Comparison of ENCODE assay signal across 18 mouse cellular contexts in the genomic region with DNA sequence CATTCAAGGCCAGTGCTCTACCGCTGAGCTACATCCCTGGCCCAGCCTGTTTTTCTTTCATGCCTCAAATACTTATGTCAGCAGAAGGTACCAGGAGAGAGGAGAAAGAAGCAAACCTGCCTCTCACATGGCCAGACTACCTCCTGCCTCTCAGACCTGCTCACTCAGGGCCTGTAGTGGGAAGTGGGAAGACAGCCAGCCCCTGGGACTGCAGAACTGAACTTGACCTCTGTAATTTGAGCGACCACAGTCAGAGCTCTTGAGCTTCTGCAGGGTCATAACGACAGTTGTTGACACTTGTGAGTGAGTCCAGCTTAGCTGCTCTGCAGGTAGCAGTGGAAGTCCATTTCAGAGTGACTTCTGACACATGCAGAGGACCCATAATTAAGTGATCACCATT. TPM values are rescaled to one million over a fixed set of nuclear protein-coding genes. Genes with fewer than 3 reads are reported as not detected.
DNase-seq lines count a peak whose midpoint lies in the region; ATAC-seq lines count a peak whose summit lies in the region.
"Had no signal": no experiment of that assay in that cellular context is flagged by ENCODE, and none has a peak within 500 bp of the region (broad histone marks: within the 10 kb centered on the region; RNA-seq: fewer than 3 reads in every experiment).

No protein-coding gene starts in this region.

- no peak overlapping the region for H3K9ac ChIP-seq in kidney, embryonic 15.5 days
- no peak overlapping the region for H3K9ac ChIP-seq in kidney, embryonic 16.5 days (replicated peaks; ENCODE audit: low read length)
- no peak overlapping the region for H3K9ac ChIP-seq in midbrain, embryonic 14.5 days (replicated peaks; ENCODE audit: low read length)
- H3K9ac ChIP-seq: embryonic facial prominence, embryonic 13.5 days; forebrain, embryonic 13.5 days; limb, embryonic 15.5 days had no signal

- H3K4me2 ChIP-seq in kidney, embryonic 15.5 days = no peak overlapping the region
- no peak overlapping the region for H3K4me2 ChIP-seq in kidney, embryonic 16.5 days (replicated peaks; ENCODE audit: low read depth, low read length)
- no peak overlapping the region for H3K4me2 ChIP-seq in midbrain, embryonic 14.5 days (ENCODE audit: low read length)
- H3K4me2 ChIP-seq: embryonic facial prominence, embryonic 13.5 days; forebrain, embryonic 13.5 days; limb, embryonic 15.5 days had no signal

- H3K27ac ChIP-seq in kidney, embryonic 15.5 days = no peak overlapping the region
- H3K27ac ChIP-seq in kidney, embryonic 16.5 days (ENCODE audit: low read length) = no peak overlapping the region
- no peak overlapping the region for H3K27ac ChIP-seq in midbrain, embryonic 14.5 days (replicated peaks; ENCODE audit: low read depth, low read length)
- H3K27ac ChIP-seq: embryonic facial prominence, embryonic 13.5 days; forebrain, embryonic 13.5 days; left cerebral cortex, adult 2 months; limb, embryonic 15.5 days had no signal

- 33% methylated on average over 3 of the region's 3 CpGs for WGBS in kidney, embryonic 15.5 days
- 42% methylated on average over 3 of the region's 3 CpGs for WGBS in kidney, embryonic 16.5 days
- 69% methylated on average over 3 of the region's 3 CpGs for WGBS in midbrain, embryonic 14.5 days

- intact Hi-C loops in gastrocnemius, postnatal 14 days (cut with DNase I; ENCODE audit: low total_unique reads) = loop anchor here (5.0 to 10.0 kb wide), 2 partner anchors 60 to 147 kb away; no protein-coding TSS in a partner anchor
- intact Hi-C loops in left cerebral cortex, postnatal 4 days (cut with DNase I) = no loop called here

- H3K4me1 ChIP-seq in kidney, embryonic 15.5 days = 0 out of 2 replicates have a peak, but pooled peaks cover 3% of the 10 kb centered on the region
- H3K4me1 ChIP-seq in kidney, embryonic 16.5 days (ENCODE audit: insufficient read depth, low read length) = no peaks in the 10 kb centered on the region
- H3K4me1 ChIP-seq in midbrain, embryonic 14.5 days (ENCODE audit: control insufficient read depth, insufficient read depth, low read length) = no peaks in the 10 kb centered on the region
- H3K4me1 ChIP-seq: forebrain, embryonic 13.5 days; limb, embryonic 15.5 days had no signal

- DNase-seq in kidney, adult 9 months = peak; percentile 63
- DNase-seq in gastrocnemius, postnatal 14 days = peak; percentile 32
- DNase-seq in lung, postnatal 25 days (ENCODE audit: low spot score) = peak; percentile 48
- DNase-seq in midbrain, embryonic 14.5 days = no peak
- DNase-seq in left cerebral cortex, postnatal 4 days = no peak
- DNase-seq: cerebellum, adult 9-10 months; right cerebral cortex, postnatal 25 days had no signal

- no peaks in the 10 kb centered on the region for H3K27me3 ChIP-seq in kidney, embryonic 15.5 days
- H3K27me3 ChIP-seq in kidney, embryonic 16.5 days (ENCODE audit: insufficient read depth, low read length) = no peaks in the 10 kb centered on the region
- no peaks in the 10 kb centered on the region for H3K27me3 ChIP-seq in midbrain, embryonic 14.5 days (ENCODE audit: control insufficient read depth, insufficient read depth, low read length)
- H3K27me3 ChIP-seq: embryonic facial prominence, embryonic 13.5 days; forebrain, embryonic 13.5 days; limb, embryonic 15.5 days had no signal

- no peaks in the 10 kb centered on the region for H3K36me3 ChIP-seq in kidney, embryonic 15.5 days
- no peaks in the 10 kb centered on the region; the same call in 1 of the 2 replicates for H3K36me3 ChIP-seq in kidney, embryonic 16.5 days (ENCODE audit: insufficient read depth, low read length)
- H3K36me3 ChIP-seq in midbrain, embryonic 14.5 days (ENCODE audit: control insufficient read depth, insufficient read depth, low read length) = no peaks in the 10 kb centered on the region
- H3K36me3 ChIP-seq: embryonic facial prominence, embryonic 13.5 days; limb, embryonic 15.5 days had no signal

- no peak for ATAC-seq in kidney, embryonic 15.5 days (replicated peaks; ENCODE audit: low FRiP score)
- 0 out of 2 replicates have a peak, but pooled peaks have one; percentile 27 for ATAC-seq in kidney, embryonic 16.5 days (ENCODE audit: low FRiP score, low TSS enrichment)
- no peak for ATAC-seq in midbrain, embryonic 14.5 days (ENCODE audit: low FRiP score, low TSS enrichment)
- no peak for ATAC-seq in CD4-positive, CD25-positive, alpha-beta regulatory T cell, adult 4 months
- ATAC-seq: forebrain, embryonic 13.5 days; intestine, embryonic 16.5 days had no signal

- H3K9me3 ChIP-seq in kidney, embryonic 15.5 days (replicated peaks) = no peaks in the 10 kb centered on the region
- peaks cover 7% of the 10 kb centered on the region for H3K9me3 ChIP-seq in kidney, embryonic 16.5 days (ENCODE audit: low read length)
- no peaks in the 10 kb centered on the region for H3K9me3 ChIP-seq in midbrain, embryonic 14.5 days (ENCODE audit: control insufficient read depth, low read length)
- H3K9me3 ChIP-seq: embryonic facial prominence, embryonic 13.5 days; forebrain, embryonic 13.5 days; limb, embryonic 15.5 days had no signal

- no peak overlapping the region for H3K4me3 ChIP-seq in kidney, embryonic 15.5 days (replicated peaks)
- no peak overlapping the region for H3K4me3 ChIP-seq in kidney, embryonic 16.5 days (ENCODE audit: low read length)
- no peak overlapping the region for H3K4me3 ChIP-seq in midbrain, embryonic 14.5 days (replicated peaks; ENCODE audit: low read depth, low read length)
- H3K4me3 ChIP-seq: embryonic facial prominence, embryonic 13.5 days; forebrain, embryonic 13.5 days; left cerebral cortex, adult 2 months; limb, embryonic 15.5 days had no signal

RNA-seq across cellular contexts. Expression of gene Lgals12, which starts 15.0 kb away (rescaled TPM):
- 1.3 and 2.1 TPM in 2 replicates for polyA plus RNA-seq in kidney, embryonic 15.5 days (2015; fragmentation: Nextera tagmentation; extraction: Ambion mirVana)
- under 1 TPM; 0.13 to 0.33 TPM for total RNA-seq in gastrocnemius, postnatal 14 days (2021)
- 1.6 and 2.3 TPM in 2 replicates for polyA plus RNA-seq in kidney, embryonic 16.5 days (2015; fragmentation: Nextera tagmentation; extraction: Ambion mirVana)
- 0.11 and 0.29 TPM in 2 replicates for polyA plus RNA-seq in midbrain, embryonic 14.5 days (2014; fragmentation: Nextera tagmentation; extraction: Ambion mirVana)
- total RNA-seq in left cerebral cortex, postnatal 4 days (2021) = under 1 TPM; 0.38 to 0.64 TPM
- polyA plus RNA-seq in CD4-positive, CD25-positive, alpha-beta regulatory T cell, adult 4 months (2017; shearing (Covaris generic)) = not detected
- total RNA-seq: granulocyte monocyte progenitor cell, adult 5-6 weeks had no signal

RNA-seq across cellular contexts. Expression of gene Hrasls5, which starts 20.3 kb away (rescaled TPM):
- not detected in 2 replicates for polyA plus RNA-seq in kidney, embryonic 15.5 days (2015; fragmentation: Nextera tagmentation; extraction: Ambion mirVana)
- total RNA-seq in gastrocnemius, postnatal 14 days (2021) = not detected
- 0.41 TPM in 1 of 2 replicates, not detected in the other for polyA plus RNA-seq in kidney, embryonic 16.5 days (2015; fragmentation: Nextera tagmentation; extraction: Ambion mirVana)
- not detected in 2 replicates for polyA plus RNA-seq in midbrain, embryonic 14.5 days (2014; fragmentation: Nextera tagmentation; extraction: Ambion mirVana)
- not detected for total RNA-seq in left cerebral cortex, postnatal 4 days (2021)
- not detected for polyA plus RNA-seq in CD4-positive, CD25-positive, alpha-beta regulatory T cell, adult 4 months (2017; shearing (Covaris generic))
- total RNA-seq: granulocyte monocyte progenitor cell, adult 5-6 weeks; left cerebral cortex, adult 2 months had no signal
- polyA plus RNA-seq: brain, embryonic 14.5 days; embryonic facial prominence, embryonic 13.5 days; forebrain, embryonic 13.5 days; intestine, embryonic 16.5 days; limb, embryonic 15.5 days; stomach, embryonic 16.5 days had no signal

RNA-seq across cellular contexts. Expression of gene Pla2g16, which starts 34.8 kb away (rescaled TPM):
- polyA plus RNA-seq in kidney, embryonic 15.5 days (2015; fragmentation: Nextera tagmentation; extraction: Ambion mirVana) = 8.8 and 9.2 TPM in 2 replicates
- total RNA-seq in gastrocnemius, postnatal 14 days (2021) = 10 to 100 TPM; 55.0 to 57.6 TPM
- polyA plus RNA-seq in kidney, embryonic 16.5 days (2015; fragmentation: Nextera tagmentation; extraction: Ambion mirVana) = 10.5 and 10.8 TPM in 2 replicates
- polyA plus RNA-seq in midbrain, embryonic 14.5 days (2014; fragmentation: Nextera tagmentation; extraction: Ambion mirVana) = 1.2 and 2.5 TPM in 2 replicates
- total RNA-seq in left cerebral cortex, postnatal 4 days (2021) = 1 to 10 TPM; 5.5 to 5.6 TPM
- 10 to 100 TPM; 77.8 to 93.3 TPM for polyA plus RNA-seq in CD4-positive, CD25-positive, alpha-beta regulatory T cell, adult 4 months (2017; shearing (Covaris generic))

Comparison
In these comparisons a context has a peak if more than half of its experiments do, and no peak if none do; other contexts are left out.
1. DNase-seq: peak in kidney, adult 9 months (single experiment), gastrocnemius, postnatal 14 days (single experiment) and lung, postnatal 25 days (single experiment); none in midbrain, embryonic 14.5 days (single experiment) and left cerebral cortex, postnatal 4 days (single experiment).